Mouse (Mus musculus) Patski (cell line): ENCODE results near the gene Ints4. TPM values are rescaled to one million over a fixed set of nuclear protein-coding genes. Genes with fewer than 3 reads are reported as not detected.

Experiments
- ATAC-seq: fragments of 100-300 bp; one replicate; pipeline ENCODE4 v1.8.0; 2021
- CTCF ChIA-PET: fragments of 350-600 bp; sonication (Branson Sonifier 250); formaldehyde crosslinking; loops from one replicate; lab custom pipeline; 2022; ENCODE audit warnings: inconsistent platforms; lab: Charles Lee
- POLR2A ChIA-PET: fragments of 350-600 bp; sonication (Branson Sonifier 250); formaldehyde crosslinking; loops from one replicate; lab custom pipeline; 2022; ENCODE audit warnings: antibody characterized with exemption, inconsistent platforms; lab: Charles Lee
- DNase-seq: peaks from one replicate; pipeline ENCODE4 v3.0.0-alpha.2; 2011; ENCODE audit warnings: low read depth, low spot score
- H3K27me3 ChIP-seq: fragments of 371-371 bp; one replicate; pipeline ENCODE4 v1.5.1; 2021
- CTCF ChIP-seq: fragments of 100-300 bp; IDR thresholded peaks from one replicate; pipeline ENCODE4 v1.5.1; 2021
- in situ Hi-C: fragments of 300-500 bp; cut with MboI; formaldehyde crosslinking; loops from 3 replicates; pipeline ENCODE4 v1.11.1; 2018; ENCODE audit warnings: low pct_unique_long_range_greater_than_20kb, mixed read lengths
- polyA plus RNA-seq: library from polyadenylated mRNA; unstranded; gene quantifications from one replicate; pipeline ENCODE4 v1.2.3, GENCODE M21; 2021

Ints4 gene
- polyA plus RNA-seq, 1 experiment from 2014 or later = 42.6 TPM

GRCm38 (mm10) chr7:97454795-97455194, 26.0 kb upstream of the Ints4 start:
- ChIA-PET POLR2A (interaction anchor here (1.1 kb wide), 1 partner anchor 24 kb away, joined by 4 read pairs; no protein-coding TSS in a partner anchor), CTCF (interaction anchor here (1.3 to 1.5 kb wide), 2 partner anchors 20 to 30 kb away, joined by 3 read pairs; no protein-coding TSS in a partner anchor)
- H3K27me3 ChIP-seq = no peaks in the 10 kb centered on the region
- in situ Hi-C loops = no loop called here
- TF ChIP-seq CTCF = no peak
- ATAC-seq = no peak
- no peak for DNase-seq

GRCm38 (mm10) chr7:97455577-97455976, 25.2 kb upstream of the Ints4 start:
- in situ Hi-C loops = no loop called here
- ATAC-seq (no peak), DNase-seq (no peak)
- no peak for TF ChIP-seq CTCF
- ChIA-PET POLR2A (no interaction called here), CTCF (interaction anchor here (1.3 to 1.5 kb wide), 2 partner anchors 21 to 31 kb away, joined by 3 read pairs; no protein-coding TSS in a partner anchor)
- H3K27me3 ChIP-seq = no peaks in the 10 kb centered on the region

DNA sequence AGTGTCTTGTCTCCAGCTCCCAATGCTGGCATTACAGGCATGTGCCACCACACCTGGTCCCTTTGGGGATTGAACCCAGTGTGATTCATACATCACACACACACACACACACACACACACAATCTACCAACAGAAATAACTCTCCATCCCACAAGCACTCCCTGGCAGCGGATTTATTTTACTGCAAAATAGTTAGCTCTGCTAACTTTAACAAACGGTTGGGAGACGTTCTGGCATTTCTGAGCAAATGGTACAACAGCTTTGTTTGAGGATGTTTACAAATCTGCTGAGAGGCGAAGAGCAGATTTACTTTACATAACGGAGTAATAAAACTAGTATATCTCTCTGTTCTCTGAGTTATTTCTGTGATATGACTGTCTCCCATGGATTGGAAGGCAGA, 7.8 kb upstream of the Ints4 start:
- in situ Hi-C loops = no loop called here
- H3K27me3 ChIP-seq = no peaks in the 10 kb centered on the region
- ATAC-seq = no peak
- CTCF ChIA-PET = interaction anchor here (1.0 to 1.8 kb wide), 2 partner anchors 11 to 103 kb away, joined by 3 to 5 read pairs; no protein-coding TSS in a partner anchor
- no peak for DNase-seq
- POLR2A ChIA-PET = no interaction called here
- no peak for TF ChIP-seq CTCF

GRCm38 (mm10) chr7:97479349-97479748, 1.4 kb upstream of the Ints4 start:
- CTCF ChIA-PET = interaction anchor here (2.0 to 2.5 kb wide), 2 partner anchors 55 to 99 kb away, joined by 4 to 7 read pairs; partner anchors contain the start of gene Aamdc
- POLR2A ChIA-PET = interaction anchor here (0.7 to 1.0 kb wide), 3 partner anchors 25 to 88 kb away, joined by 3 to 4 read pairs (median 4); no protein-coding TSS in a partner anchor
- TF ChIP-seq CTCF = no peak
- ATAC-seq (no peak), DNase-seq (no peak)
- in situ Hi-C loops = no loop called here
- no peaks in the 10 kb centered on the region for H3K27me3 ChIP-seq

GRCm38 (mm10) chr7:97480290-97480689, 466 bp upstream of the Ints4 start:
- ChIA-PET POLR2A (interaction anchor here (0.6 to 1.1 kb wide), 2 partner anchors 10 to 99 kb away, joined by 3 to 4 read pairs; partner anchors contain the start of gene Aamdc), CTCF (interaction anchor here (0.7 to 2.5 kb wide), 3 partner anchors 54 to 101 kb away, joined by 3 to 7 read pairs (median 3); no protein-coding TSS in a partner anchor)
- no peak for TF ChIP-seq CTCF
- DNase-seq (no peak), ATAC-seq (no peak)
- H3K27me3 ChIP-seq = no peaks in the 10 kb centered on the region
- in situ Hi-C loops = loop anchor here (5.0 kb wide), 1 partner anchor 97 kb away; the partner anchor contains the start of genes Aamdc and Rsf1

- no peak for ATAC-seq
- in situ Hi-C loops = loop anchor here (5.0 kb wide), 1 partner anchor 94 kb away; the partner anchor contains the start of genes Aamdc and Rsf1
- CTCF ChIA-PET = interaction anchor here (1.0 to 2.0 kb wide), 2 partner anchors 10 to 96 kb away, joined by 3 to 5 read pairs; partner anchors contain the start of gene Aamdc
- POLR2A ChIA-PET = interaction anchor here (0.6 to 0.7 kb wide), 2 partner anchors 204 to 326 kb away, joined by 3 to 4 read pairs; no protein-coding TSS in a partner anchor
- no peaks in the 10 kb centered on the region for H3K27me3 ChIP-seq
- no peak for DNase-seq
- TF ChIP-seq CTCF = no peak
Measured at GRCm38 (mm10) chr7:97483378-97483777, 2.6 kb downstream of the Ints4 start.

DNA sequence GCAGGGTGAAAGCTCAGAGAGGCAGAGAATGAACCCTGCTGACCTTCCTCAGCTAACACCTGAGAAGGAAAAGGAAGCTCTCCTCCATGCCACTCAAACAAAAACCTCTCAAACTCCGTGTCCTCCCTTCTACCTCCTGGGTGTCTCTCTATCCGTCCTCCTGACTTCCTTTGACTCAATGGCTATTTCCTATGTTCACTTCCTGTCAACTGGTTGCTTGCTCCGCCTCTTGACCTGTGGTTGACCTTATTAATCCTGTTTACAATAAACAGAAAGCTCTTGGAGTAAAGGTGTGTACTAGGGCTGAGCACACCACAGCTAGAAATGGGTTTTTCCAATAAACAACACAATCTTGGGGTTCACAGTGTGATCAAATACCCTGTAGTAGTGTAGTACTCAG, 10.4 kb downstream of the Ints4 start:
- no peaks in the 10 kb centered on the region for H3K27me3 ChIP-seq
- no peak for ATAC-seq
- no peak for DNase-seq
- in situ Hi-C loops = no loop called here
- POLR2A ChIA-PET = interaction anchor here (0.9 kb wide), 1 partner anchor 9 kb away, joined by 3 read pairs; no protein-coding TSS in a partner anchor
- CTCF ChIA-PET = interaction anchor here (1.7 kb wide), 1 partner anchor 22 kb away, joined by 6 read pairs; no protein-coding TSS in a partner anchor
- no peak for TF ChIP-seq CTCF

- in situ Hi-C loops = no loop called here
- ChIA-PET POLR2A (no interaction called here), CTCF (no interaction called here)
- no peak for ATAC-seq
- no peaks in the 10 kb centered on the region for H3K27me3 ChIP-seq
- no peak for TF ChIP-seq CTCF
- no peak for DNase-seq
Measured at GRCm38 (mm10) chr7:97492420-97492819, 11.7 kb downstream of the Ints4 start.

DNA sequence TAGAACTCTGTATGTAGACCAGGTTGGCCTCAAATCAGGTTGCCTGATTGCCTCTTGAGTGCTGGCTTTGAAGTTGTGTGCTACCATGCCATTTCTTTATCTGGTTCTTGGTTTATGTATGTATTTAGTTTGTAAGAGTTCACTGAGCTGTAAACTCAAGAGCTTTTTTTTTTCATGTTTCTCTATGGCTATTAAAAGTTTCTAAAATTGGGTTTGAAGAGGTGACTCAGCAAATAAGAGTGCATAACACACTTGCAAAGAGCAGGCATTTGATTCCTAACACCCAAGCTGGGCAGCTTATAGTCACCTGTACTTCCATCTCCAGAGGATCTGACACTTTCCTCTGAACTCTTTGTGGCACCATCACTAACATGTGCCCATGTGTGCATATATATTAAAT, 14.3 kb downstream of the Ints4 start:
- in situ Hi-C loops = no loop called here
- POLR2A ChIA-PET = no interaction called here
- no peak for ATAC-seq
- no peak for TF ChIP-seq CTCF
- H3K27me3 ChIP-seq = no peaks in the 10 kb centered on the region
- DNase-seq = no peak
- CTCF ChIA-PET = interaction anchor here (1.0 to 1.6 kb wide), 2 partner anchors 8 to 14 kb away, joined by 3 to 4 read pairs; no protein-coding TSS in a partner anchor

GRCm38 (mm10) chr7:97500555-97501209, 19.9 kb downstream of the Ints4 start:
- DNase-seq (no peak), ATAC-seq (no peak)
- POLR2A ChIA-PET = interaction anchor here (1.0 kb wide), 1 partner anchor 10 kb away, joined by 3 read pairs; no protein-coding TSS in a partner anchor
- H3K27me3 ChIP-seq = no peaks in the 10 kb centered on the region
- CTCF ChIA-PET = interaction anchor here (1.0 to 1.4 kb wide), 3 partner anchors 11 to 14 kb away, joined by 3 to 7 read pairs (median 4); no protein-coding TSS in a partner anchor
- in situ Hi-C loops = no loop called here
- TF ChIP-seq CTCF = no peak
